Mouse (Mus musculus) neural tube, embryonic 15.5 days (tissue): ENCODE data around the gene Slc25a35. TPM values are rescaled to one million over a fixed set of nuclear protein-coding genes. Genes with fewer than 3 reads are reported as not detected.
"Not testable (repeated sequence)": the region's sequence is repeated elsewhere in the genome, so short reads cannot be mapped to it uniquely, and the experiment has no call there.

Experiments used
- ATAC-seq: fragments of 200-750 bp; cut with Nextera tagmentation; 2 replicates; pipeline ENCODE4 v1.8.0; 2017; ENCODE audit warnings: mild to moderate bottlenecking, moderate TSS enrichment, moderate library complexity; ENCODE audit not compliant: low FRiP score
- H3K27ac ChIP-seq: fragments of 300-500 bp; sonication (generic); replicated peaks from 2 replicates; pipeline ENCODE4 v1.5.1; 2015; ENCODE audit warnings: mild to moderate bottlenecking, inconsistent platforms
- H3K27me3 ChIP-seq: fragments of 300-500 bp; sonication (generic); replicated peaks from 2 replicates; pipeline ENCODE4 v1.6.1; 2015; ENCODE audit warnings: inconsistent platforms
- H3K36me3 ChIP-seq: fragments of 300-500 bp; sonication (generic); 2 replicates; pipeline ENCODE4 v1.6.1; 2015; ENCODE audit warnings: inconsistent platforms
- H3K4me1 ChIP-seq: fragments of 300-500 bp; sonication (generic); 2 replicates; pipeline ENCODE4 v1.6.1; 2015; ENCODE audit warnings: inconsistent platforms
- H3K4me2 ChIP-seq: fragments of 300-500 bp; sonication (generic); 2 replicates; pipeline ENCODE4 v1.6.1; 2015; ENCODE audit warnings: inconsistent platforms, mild to moderate bottlenecking, moderate library complexity
- H3K4me3 ChIP-seq: fragments of 300-500 bp; sonication (generic); replicated peaks from 2 replicates; pipeline ENCODE4 v1.5.1; 2015; ENCODE audit warnings: mild to moderate bottlenecking, inconsistent platforms
- H3K9ac ChIP-seq: fragments of 300-500 bp; sonication (generic); replicated peaks from 2 replicates; pipeline ENCODE4 v1.6.1; 2015; ENCODE audit warnings: mild to moderate bottlenecking, inconsistent platforms
- H3K9me3 ChIP-seq: fragments of 300-500 bp; sonication (generic); replicated peaks from 2 replicates; pipeline ENCODE4 v1.6.1; 2016; ENCODE audit warnings: inconsistent platforms
- WGBS: fragments of 180-500 bp; shearing (Covaris S2); methylation state at CpG from one replicate; pipeline ENCODE4 v1.1.7; 2015; ENCODE audit warnings: mixed read lengths; 5-methylcytosine and 5-hydroxymethylcytosine counted together
- polyA plus RNA-seq: library from polyadenylated mRNA; unstranded; fragments of >200 nt; fragmentation: Nextera tagmentation; extraction: Ambion mirVana; gene quantifications from 2 replicates; pipeline ENCODE4 v1.2.1, GENCODE M21; 2015

Gene Slc25a35
- polyA plus RNA-seq, 1 experiment from 2014 or later, result 1.9 TPM

DNA sequence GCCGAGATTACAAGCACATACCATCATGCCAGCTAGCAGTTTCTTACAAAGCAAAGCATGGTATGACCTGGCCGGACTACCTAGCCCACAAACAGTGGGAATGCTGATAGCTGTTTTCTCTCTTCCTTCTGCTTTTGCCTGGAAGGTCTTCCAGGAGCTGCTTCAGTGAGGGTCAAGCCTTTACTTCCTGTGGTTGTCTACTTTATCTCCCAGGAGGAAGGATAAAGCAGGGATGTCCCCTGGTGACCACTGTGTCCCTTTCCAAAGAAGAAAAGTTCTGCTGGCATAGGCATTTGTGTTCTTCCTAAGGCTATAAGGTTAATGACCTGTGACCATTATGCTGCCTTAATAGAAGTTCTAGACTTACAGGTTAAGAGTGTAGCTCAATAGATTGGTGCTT is 4.5 kb upstream of the Slc25a35 start:
- Histone ChIP-seq H3K9me3 (no peaks in the 10 kb centered on the region), H3K4me2 (no peak overlapping the region), H3K4me3 (no peak overlapping the region), H3K4me1 (peaks cover 11% of the 10 kb centered on the region), H3K36me3 (no peaks in the 10 kb centered on the region), H3K9ac (no peak overlapping the region), H3K27ac (no peak overlapping the region), H3K27me3 (no peaks in the 10 kb centered on the region)
- 86% methylated on average over 2 of the region's 2 CpGs for WGBS
- ATAC-seq, result no peak

DNA sequence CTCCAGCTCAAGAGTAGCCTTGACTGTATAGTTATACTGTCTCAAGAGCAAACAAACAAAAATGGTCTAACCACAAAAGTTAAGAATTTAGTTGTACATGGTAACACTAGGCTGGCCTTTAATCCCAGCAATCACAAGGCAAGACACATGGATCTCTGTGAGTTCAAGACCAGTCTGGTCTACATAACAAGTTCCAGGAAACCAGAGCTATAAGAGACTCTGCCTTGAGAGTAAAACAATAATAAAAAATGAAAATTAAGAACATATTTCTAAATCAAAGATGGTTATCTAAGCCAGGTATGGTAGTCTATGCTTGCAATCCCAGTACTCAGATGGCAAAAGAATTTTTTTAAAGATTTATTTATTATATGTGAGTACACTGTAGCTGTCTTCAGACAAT is 2.9 kb upstream of the Slc25a35 start:
- no peak overlapping the region for H3K4me2 ChIP-seq
- H3K9me3 ChIP-seq, result no peaks in the 10 kb centered on the region
- H3K4me3 ChIP-seq, result no peak overlapping the region
- H3K27ac ChIP-seq, result no peak overlapping the region
- H3K27me3 ChIP-seq, result no peaks in the 10 kb centered on the region; the same call in 1 of the 2 replicates
- no peaks in the 10 kb centered on the region for H3K36me3 ChIP-seq
- peaks cover 17% of the 10 kb centered on the region for H3K4me1 ChIP-seq
- no peak overlapping the region for H3K9ac ChIP-seq
- no peak for ATAC-seq

DNA sequence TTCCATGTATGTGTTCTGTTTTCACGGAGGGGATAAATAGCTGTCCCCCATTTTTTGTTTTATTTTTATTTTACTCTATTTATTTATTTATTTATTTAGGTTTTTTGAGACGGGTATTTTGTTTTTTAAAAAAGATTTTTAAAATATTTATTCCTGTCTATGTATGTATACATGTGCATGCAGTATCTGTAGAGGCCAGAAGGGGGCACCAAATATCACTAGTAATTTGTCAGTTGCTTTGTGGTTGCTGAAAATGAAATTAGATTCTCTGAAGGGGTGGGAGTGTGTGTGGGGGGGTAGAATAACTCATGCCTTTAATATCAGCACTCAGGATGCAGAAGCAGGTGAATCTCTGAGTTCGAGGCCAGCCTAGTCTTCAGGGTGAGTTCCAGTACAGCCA is 2.1 kb upstream of the Slc25a35 start:
- no peak overlapping the region for H3K27ac ChIP-seq
- no peaks in the 10 kb centered on the region for H3K9me3 ChIP-seq
- H3K4me2 ChIP-seq, result no peak overlapping the region
- H3K9ac ChIP-seq, result no peak overlapping the region
- no peak overlapping the region for H3K4me3 ChIP-seq
- H3K4me1 ChIP-seq, result peaks cover 17% of the 10 kb centered on the region
- WGBS, result 36% methylated on average over 3 of the region's 3 CpGs
- ATAC-seq, result no peak
- no peaks in the 10 kb centered on the region; the same call in 1 of the 2 replicates for H3K27me3 ChIP-seq
- no peaks in the 10 kb centered on the region for H3K36me3 ChIP-seq

DNA sequence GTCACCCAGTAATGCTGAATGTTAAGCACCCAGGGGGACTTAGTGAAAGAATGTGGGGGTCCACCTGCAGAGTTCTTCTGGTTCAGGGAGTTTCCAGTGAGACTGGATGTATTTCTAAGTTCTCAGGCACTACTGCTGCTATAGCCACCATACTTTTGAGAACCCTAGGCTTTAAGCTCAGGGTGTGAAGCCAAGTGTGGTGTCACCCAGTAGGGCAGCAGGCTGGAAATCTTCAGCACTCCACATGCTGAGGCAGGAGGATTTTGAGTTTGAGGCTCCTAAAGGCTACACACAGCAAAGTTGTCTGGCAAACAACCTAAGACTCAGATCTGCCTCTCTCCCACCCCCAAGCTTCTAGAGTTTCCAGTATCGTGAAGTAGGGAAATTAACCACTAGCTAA is 1.4 kb upstream of the Slc25a35 start:
- H3K9ac ChIP-seq, result no peak overlapping the region
- 50% methylated on average over 1 of the region's 1 CpGs for WGBS
- no peaks in the 10 kb centered on the region for H3K9me3 ChIP-seq
- no peaks in the 10 kb centered on the region for H3K36me3 ChIP-seq
- H3K27ac ChIP-seq, result no peak overlapping the region
- H3K4me1 ChIP-seq, result peaks cover 17% of the 10 kb centered on the region
- no peaks in the 10 kb centered on the region; the same call in 1 of the 2 replicates for H3K27me3 ChIP-seq
- 0 out of 2 replicates have a peak overlapping the region, but pooled peaks have one; percentile 68 for H3K4me3 ChIP-seq
- H3K4me2 ChIP-seq, result no peak overlapping the region; the same call in 1 of the 2 replicates
- ATAC-seq, result no peak

GRCm38 (mm10) chr11:68968752-68969151 is 821 bp downstream of the Slc25a35 start:
- H3K27ac ChIP-seq, result no peak overlapping the region
- WGBS, result 92% methylated on average over 11 of the region's 11 CpGs
- H3K4me1 ChIP-seq, result peaks cover 25% of the 10 kb centered on the region
- no peak overlapping the region for H3K4me3 ChIP-seq
- H3K9me3 ChIP-seq, result no peaks in the 10 kb centered on the region
- H3K27me3 ChIP-seq, result no peaks in the 10 kb centered on the region; the same call in 1 of the 2 replicates
- H3K9ac ChIP-seq, result 0 out of 2 replicates have a peak overlapping the region, but pooled peaks have one; percentile 41
- peak overlapping the region; percentile 94 for H3K4me2 ChIP-seq
- no peak for ATAC-seq
- H3K36me3 ChIP-seq, result no peaks in the 10 kb centered on the region

GRCm38 (mm10) chr11:68970232-68970631 is 2.3 kb downstream of the Slc25a35 start:
- Histone ChIP-seq H3K4me2 (no peak overlapping the region), H3K4me1 (peaks cover 28% of the 10 kb centered on the region), H3K9ac (no peak overlapping the region), H3K4me3 (no peak overlapping the region), H3K27ac (no peak overlapping the region), H3K36me3 (no peaks in the 10 kb centered on the region), H3K27me3 (no peaks in the 10 kb centered on the region; the same call in 1 of the 2 replicates), H3K9me3 (no peaks in the 10 kb centered on the region)
- 78% methylated on average over 4 of the region's 4 CpGs for WGBS
- ATAC-seq, result no peak

DNA sequence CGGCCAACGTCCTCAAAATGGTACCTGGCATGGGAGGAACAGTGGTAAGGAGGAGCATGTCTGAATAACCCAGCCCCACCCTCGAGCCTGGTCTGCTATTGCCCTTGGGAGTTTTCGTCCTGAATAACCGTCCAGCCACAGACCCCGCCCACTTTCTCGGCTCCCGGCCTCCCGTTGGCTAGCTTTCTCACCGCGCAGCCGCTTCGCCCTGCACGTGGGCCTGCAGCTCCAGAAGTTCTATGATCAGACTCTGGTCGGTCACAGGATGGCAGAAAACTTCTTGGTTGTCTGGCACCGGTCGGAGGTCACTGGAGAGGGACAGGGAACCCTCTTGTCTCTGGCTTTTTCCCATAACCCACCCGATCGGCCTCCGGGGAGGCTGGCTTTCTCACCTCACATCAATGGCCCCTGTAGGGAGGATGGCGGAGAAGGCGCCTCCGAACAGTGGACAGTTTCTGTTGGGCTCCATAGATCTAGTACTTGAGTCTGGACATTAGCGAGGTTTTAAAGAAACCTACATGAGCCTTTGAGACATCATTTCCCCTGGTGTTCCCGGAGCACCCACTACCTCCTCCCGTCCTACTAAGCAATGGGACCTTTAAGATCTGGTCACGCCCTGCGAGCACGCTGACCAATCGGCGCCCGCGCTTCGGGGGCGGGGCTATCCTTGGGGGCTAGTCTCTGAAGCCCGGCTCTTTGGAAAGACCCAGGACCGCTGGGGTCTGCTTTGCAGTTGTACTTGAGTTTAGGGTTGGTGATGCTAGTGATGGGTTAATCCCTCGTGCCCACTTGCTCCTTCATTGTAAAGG is 5.5 kb downstream of the Slc25a35 start:
- H3K27me3 ChIP-seq, H3K27ac ChIP-seq, H3K9me3 ChIP-seq, H3K36me3 ChIP-seq: not testable (repeated sequence)
- ATAC-seq, result peak; percentile 90
- WGBS, result under 1% methylated on average over 38 of the region's 38 CpGs
- peak overlapping the region; percentile 29 for H3K9ac ChIP-seq
- peaks cover 17% of the 10 kb centered on the region for H3K4me1 ChIP-seq
- H3K4me3 ChIP-seq, result peak overlapping the region; percentile 46
- peak overlapping the region; percentile 72 for H3K4me2 ChIP-seq

- H3K9ac ChIP-seq, result 0 out of 2 replicates have a peak overlapping the region, but pooled peaks have one; percentile 29
- no peak for ATAC-seq
These were observed 6.1 kb downstream of the Slc25a35 start for GRCm38 (mm10) chr11:68974059-68974450.

DNA sequence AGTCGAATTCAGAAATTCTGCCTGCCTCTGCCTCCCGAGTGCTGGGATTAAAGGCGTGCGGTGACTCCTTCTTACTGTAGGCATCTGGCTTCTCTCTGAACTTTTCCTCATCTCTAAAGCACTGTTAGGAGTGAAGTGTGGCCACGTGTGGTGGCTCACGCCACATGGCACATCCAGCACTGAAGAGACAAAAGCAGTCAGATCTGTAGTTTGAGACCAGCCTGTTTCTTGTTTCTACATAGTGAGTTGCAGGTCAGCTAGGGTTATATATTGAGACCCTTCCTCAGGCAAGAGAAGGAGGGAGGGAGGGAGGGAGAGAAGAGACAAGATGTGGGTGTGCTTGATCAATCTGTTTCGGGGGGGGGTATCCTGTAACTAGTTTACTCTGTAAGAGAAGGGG is 7.2 kb downstream of the Slc25a35 start, which contains the start of gene Rangrf:
Gene Rangrf (minus strand): TSS at position 101 of the 400 bp plus-strand sequence.
- no peaks in the 10 kb centered on the region for H3K27me3 ChIP-seq
- no peaks in the 10 kb centered on the region for H3K9me3 ChIP-seq
- H3K4me3 ChIP-seq, result peak within 1 kb of the TSS; percentile 46
- no peak for ATAC-seq
- H3K4me2 ChIP-seq, result peak within 1 kb of the TSS; percentile 72
- H3K4me1 ChIP-seq, result peaks cover 11% of the 10 kb centered on the region
- no peak within 1 kb of the TSS for H3K27ac ChIP-seq
- WGBS, result 81% methylated on average over 7 of the region's 7 CpGs
- 0 out of 2 replicates have a peak within 1 kb of the TSS, but pooled peaks have one; percentile 29 for H3K9ac ChIP-seq
- no peaks in the 10 kb centered on the region for H3K36me3 ChIP-seq

More at GRCm38 (mm10) chr11:68974059-68974450, 6.1 kb downstream of the Slc25a35 start:
- Histone ChIP-seq H3K4me3 (peak overlapping the region; percentile 46), H3K9me3 (no peaks in the 10 kb centered on the region), H3K27me3 (no peaks in the 10 kb centered on the region; the same call in 1 of the 2 replicates), H3K4me2 (peak overlapping the region; percentile 72), H3K27ac (no peak overlapping the region), H3K4me1 (peaks cover 11% of the 10 kb centered on the region), H3K36me3 (no peaks in the 10 kb centered on the region)
- 37% methylated on average over 6 of the region's 6 CpGs for WGBS

- H3K36me3 ChIP-seq, result no peaks in the 10 kb centered on the region
- no peak overlapping the region for H3K9ac ChIP-seq
- H3K4me2 ChIP-seq, result no peak overlapping the region
- no peaks in the 10 kb centered on the region for H3K27me3 ChIP-seq
- WGBS, result 91% methylated on average over 1 of the region's 1 CpGs
- no peak for ATAC-seq
- no peaks in the 10 kb centered on the region for H3K9me3 ChIP-seq
- peaks cover 11% of the 10 kb centered on the region for H3K4me1 ChIP-seq
- H3K27ac ChIP-seq, result no peak overlapping the region
- no peak overlapping the region for H3K4me3 ChIP-seq
These were observed 7.7 kb downstream of the Slc25a35 start for GRCm38 (mm10) chr11:68975601-68976000.

- WGBS, result 72% methylated on average over 5 of the region's 5 CpGs
- no peak overlapping the region for H3K27ac ChIP-seq
- no peak overlapping the region for H3K9ac ChIP-seq
- H3K4me3 ChIP-seq, result no peak overlapping the region
- H3K27me3 ChIP-seq, result no peaks in the 10 kb centered on the region
- no peaks in the 10 kb centered on the region for H3K4me1 ChIP-seq
- ATAC-seq, result no peak
- H3K36me3 ChIP-seq, result no peaks in the 10 kb centered on the region
- no peaks in the 10 kb centered on the region for H3K9me3 ChIP-seq
- H3K4me2 ChIP-seq, result no peak overlapping the region
These were observed 11.4 kb downstream of the Slc25a35 start for GRCm38 (mm10) chr11:68979320-68979733.

GRCm38 (mm10) chr11:68980919-68981318 is 13.0 kb downstream of the Slc25a35 start:
- H3K4me2 ChIP-seq, result no peak overlapping the region
- no peaks in the 10 kb centered on the region for H3K4me1 ChIP-seq
- H3K27me3 ChIP-seq, result no peaks in the 10 kb centered on the region
- no peaks in the 10 kb centered on the region for H3K9me3 ChIP-seq
- H3K9ac ChIP-seq, result no peak overlapping the region
- peaks cover 2% of the 10 kb centered on the region; the same call in 1 of the 2 replicates for H3K36me3 ChIP-seq
- no peak overlapping the region for H3K27ac ChIP-seq
- ATAC-seq, result no peak
- 74% methylated on average over 3 of the region's 3 CpGs for whole genome bisulfite sequencing
- H3K4me3 ChIP-seq, result no peak overlapping the region
